Mouse (Mus musculus): ENCODE measurements around the gene 4930507D05Rik.

DNA sequence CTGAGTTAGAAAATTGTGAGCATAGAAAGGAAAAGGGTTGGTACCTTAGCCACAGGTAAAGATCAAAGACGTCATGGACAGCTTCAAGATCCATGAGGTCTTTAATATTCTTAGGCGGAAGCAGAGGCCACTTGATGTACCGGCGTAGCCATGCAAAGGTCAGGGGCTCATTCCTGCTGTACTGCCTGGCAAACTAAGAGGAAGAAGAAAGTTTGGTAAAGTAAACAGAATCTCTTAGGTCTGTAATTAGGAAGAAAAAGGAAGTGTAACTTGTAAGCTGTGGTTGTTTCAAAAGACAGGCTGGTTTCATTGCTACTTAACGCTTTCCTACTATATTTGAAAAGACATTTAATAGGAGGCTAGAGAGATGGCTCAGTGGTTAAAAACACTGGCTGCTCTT lies 18.9 kb upstream of the 4930507D05Rik start:
- TF ChIP-seq ZC3H11A (IDR thresholded peaks at IDR 0.05; ENCODE audit: borderline replicate concordance, low read depth, low read length) (no peak), ZNF384 (IDR thresholded peaks at IDR 0.05; ENCODE audit: low read depth, low read length) (no peak), HCFC1 (IDR thresholded peaks at IDR 0.05; ENCODE audit: borderline replicate concordance, insufficient read depth, low read length) (no peak)

Data from ES-E14 (cell line).